28 mouse cellular contexts compared by ENCODE assay signal in the genomic region with DNA sequence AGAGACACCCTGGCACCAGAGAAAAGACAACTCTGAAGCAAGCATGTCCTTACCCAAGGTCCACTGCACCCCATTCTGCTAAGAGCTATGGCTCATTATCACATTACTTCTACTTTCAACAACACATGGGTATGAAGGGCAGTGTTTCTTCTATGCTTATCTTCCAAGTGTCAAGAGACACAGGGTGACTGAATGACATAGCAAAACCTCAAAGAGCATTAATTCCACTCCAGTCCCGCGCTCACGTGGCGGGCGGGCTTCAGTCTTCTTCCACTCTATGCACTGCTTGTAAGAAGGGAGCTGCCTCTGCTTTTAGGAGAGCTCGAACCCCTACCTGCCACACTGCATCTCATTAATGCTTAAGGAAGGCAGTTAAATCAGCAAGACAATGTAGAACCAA. TPM values are rescaled to one million over a fixed set of nuclear protein-coding genes. Genes with fewer than 3 reads are reported as not detected.
DNase-seq lines count a peak whose midpoint lies in the region; ATAC-seq and TF ChIP-seq lines count a peak whose summit lies in the region.
"Had no signal": no experiment of that assay in that cellular context is flagged by ENCODE, and none has a peak within 500 bp of the region (broad histone marks: within the 10 kb centered on the region; RNA-seq: fewer than 3 reads in every experiment).

No protein-coding gene starts in this region.

- H3K9me3 ChIP-seq in megakaryocyte, embryonic 14.5 days: no peaks in the 10 kb centered on the region
- H3K9me3 ChIP-seq in liver, embryonic 12.5 days (replicated peaks): no peaks in the 10 kb centered on the region
- H3K9me3 ChIP-seq in kidney, embryonic 14.5 days (ENCODE audit: control insufficient read depth, low read length): no peaks in the 10 kb centered on the region
- H3K9me3 ChIP-seq: embryonic facial prominence, embryonic 12.5 days; forebrain, embryonic 13.5 days; hindbrain, embryonic 10.5 days; intestine, embryonic 15.5 days; limb, embryonic 15.5 days; midbrain, embryonic 12.5 days had no signal

- ATAC-seq in megakaryocyte, adult 5-6 weeks (ENCODE audit: poor library complexity, severe bottlenecking): no peak
- ATAC-seq in common myeloid progenitor, adult 5-6 weeks (replicated peaks; ENCODE audit: low read depth, poor library complexity, severe bottlenecking): peak; percentile 72; the same call in 1 of the 2 replicates
- peak; percentile 80 for ATAC-seq in liver, embryonic 12.5 days
- ATAC-seq in megakaryocyte progenitor cell, adult 5-6 weeks (replicated peaks; ENCODE audit: poor library complexity): peak; percentile 74
- ATAC-seq in kidney, embryonic 14.5 days (ENCODE audit: low FRiP score, low TSS enrichment): no peak
- ATAC-seq: forebrain, embryonic 13.5 days; hindbrain, embryonic 16.5 days; intestine, embryonic 15.5 days had no signal

- no peak for TF ChIP-seq POLR2A in kidney, adult 2 months (IDR thresholded peaks at IDR 0.05; ENCODE audit: low read depth, low read length)

- no peak for TF ChIP-seq CTCF in kidney, adult 2 months (conservative IDR thresholded peaks at IDR 0.05; ENCODE audit: insufficient read depth, insufficient read length, low read depth, low read length)

- H3K4me2 ChIP-seq in liver, embryonic 12.5 days: peak overlapping the region; percentile 44
- no peak overlapping the region for H3K4me2 ChIP-seq in kidney, embryonic 14.5 days (replicated peaks; ENCODE audit: low read depth, low read length)
- H3K4me2 ChIP-seq: embryonic facial prominence, embryonic 12.5 days; forebrain, embryonic 13.5 days; intestine, embryonic 15.5 days; limb, embryonic 15.5 days; midbrain, embryonic 12.5 days had no signal

- H3K9ac ChIP-seq in liver, embryonic 12.5 days: no peak overlapping the region
- H3K9ac ChIP-seq in kidney, embryonic 14.5 days (ENCODE audit: low read depth, low read length): no peak overlapping the region
- H3K9ac ChIP-seq: embryonic facial prominence, embryonic 12.5 days; forebrain, embryonic 13.5 days; intestine, embryonic 15.5 days; limb, embryonic 15.5 days; midbrain, embryonic 12.5 days had no signal

- peak overlapping the region; percentile 6 for H3K4me3 ChIP-seq in megakaryocyte, embryonic 14.5 days (replicated peaks)
- no peak overlapping the region for H3K4me3 ChIP-seq in liver, embryonic 12.5 days
- no peak overlapping the region for H3K4me3 ChIP-seq in kidney, embryonic 14.5 days (ENCODE audit: low read length)
- no peak overlapping the region for H3K4me3 ChIP-seq in kidney, adult 2 months (ENCODE audit: insufficient read depth, low read depth, low read length)
- H3K4me3 ChIP-seq: embryonic facial prominence, embryonic 12.5 days; erythroblast, embryonic 14.5 days; forebrain, embryonic 13.5 days; hindbrain, embryonic 10.5 days; intestine, embryonic 15.5 days; left cerebral cortex, adult 2 months; limb, embryonic 15.5 days; midbrain, embryonic 12.5 days had no signal

- H3K27me3 ChIP-seq in megakaryocyte, embryonic 14.5 days (replicated peaks): no peaks in the 10 kb centered on the region
- H3K27me3 ChIP-seq in liver, embryonic 12.5 days (replicated peaks): no peaks in the 10 kb centered on the region
- no peaks in the 10 kb centered on the region for H3K27me3 ChIP-seq in kidney, embryonic 14.5 days (ENCODE audit: control insufficient read depth, insufficient read depth, low read length)
- H3K27me3 ChIP-seq in kidney, adult 2 months (replicated peaks; ENCODE audit: control insufficient read depth, insufficient read depth, low read length): no peaks in the 10 kb centered on the region
- H3K27me3 ChIP-seq: embryonic facial prominence, embryonic 12.5 days; forebrain, embryonic 13.5 days; intestine, embryonic 15.5 days; limb, embryonic 15.5 days; midbrain, embryonic 12.5 days had no signal

- H3K36me3 ChIP-seq in megakaryocyte, embryonic 14.5 days (replicated peaks; ENCODE audit: low read length): peaks cover 61% of the 10 kb centered on the region
- peaks cover 77% of the 10 kb centered on the region for H3K36me3 ChIP-seq in liver, embryonic 12.5 days
- peaks cover 49% of the 10 kb centered on the region for H3K36me3 ChIP-seq in kidney, embryonic 14.5 days (ENCODE audit: control insufficient read depth, insufficient read depth, low read length)
- peaks cover 10% of the 10 kb centered on the region for H3K36me3 ChIP-seq in kidney, adult 2 months (ENCODE audit: control insufficient read depth, insufficient read depth, low read length)

- H3K4me1 ChIP-seq in megakaryocyte, embryonic 14.5 days: peaks cover 42% of the 10 kb centered on the region
- H3K4me1 ChIP-seq in liver, embryonic 12.5 days: peaks cover 49% of the 10 kb centered on the region
- H3K4me1 ChIP-seq in kidney, embryonic 14.5 days (ENCODE audit: control insufficient read depth, insufficient read depth, low read length): peaks cover 4% of the 10 kb centered on the region
- peaks cover 9% of the 10 kb centered on the region for H3K4me1 ChIP-seq in kidney, adult 2 months (ENCODE audit: control insufficient read depth, insufficient read depth, low read length)

- no peak for DNase-seq in kidney, adult 2 months
- no peak for DNase-seq in kidney, adult 18-20 months
- DNase-seq: adrenal gland, postnatal 25 days; cerebellum, adult 11-12 months; cerebellum, postnatal 10 days; gastrocnemius, postnatal 36 days; kidney, postnatal 4 days; layer of hippocampus, adult 9-11 months; left cerebral cortex, postnatal 4 days; lung, postnatal 4 days; right cerebral cortex, postnatal 14 days had no signal

- H3K27ac ChIP-seq in liver, embryonic 12.5 days: peak overlapping the region; percentile 66; the same call in 1 of the 2 replicates
- H3K27ac ChIP-seq in kidney, embryonic 14.5 days (ENCODE audit: low read depth, low read length): no peak overlapping the region
- no peak overlapping the region for H3K27ac ChIP-seq in kidney, adult 2 months (ENCODE audit: insufficient read depth, low read depth, low read length)
- H3K27ac ChIP-seq: embryonic facial prominence, embryonic 12.5 days; forebrain, embryonic 13.5 days; hindbrain, embryonic 10.5 days; intestine, embryonic 15.5 days; left cerebral cortex, adult 2 months; limb, embryonic 15.5 days; midbrain, embryonic 12.5 days; stomach, postnatal 0 days had no signal

- WGBS in liver, embryonic 12.5 days (ENCODE audit: insufficient replicate concordance): 21% methylated on average over 6 of the region's 6 CpGs
- 82% methylated on average over 6 of the region's 6 CpGs for WGBS in kidney, embryonic 14.5 days
- WGBS in kidney, adult 2 months: 89% methylated on average over 6 of the region's 6 CpGs

RNA-seq across cellular contexts. Expression of a gene that starts 6.4 kb away (rescaled TPM):
- polyA plus RNA-seq in megakaryocyte, embryonic 14.5 days (2012; ENCODE audit: insufficient read depth, low replicate concordance): 0.55 TPM in 1 of 2 replicates, not detected in the other
- 76.1 and 87.3 TPM in 2 replicates for total RNA-seq in megakaryocyte, adult 5-6 weeks (2015)
- 88.7 and 89.0 TPM in 2 replicates for total RNA-seq in megakaryocyte, adult 5-6 weeks (2017)
- total RNA-seq in common myeloid progenitor, adult 5-6 weeks (2017): 79.2 and 94.4 TPM in 2 replicates
- polyA plus RNA-seq in liver, embryonic 12.5 days (2016; fragmentation: Nextera tagmentation; extraction: Ambion mirVana): 49.6 and 55.3 TPM in 2 replicates
- total RNA-seq in megakaryocyte progenitor cell, adult 5-6 weeks (2015): 68.2 and 70.6 TPM in 2 replicates
- 78.9 and 87.3 TPM in 2 replicates for total RNA-seq in megakaryocyte progenitor cell, adult 5-6 weeks (2017)
- polyA plus RNA-seq in kidney, embryonic 14.5 days (2014; fragmentation: Nextera tagmentation; extraction: Ambion mirVana): 53.8 and 89.9 TPM in 2 replicates
- 14.4 and 20.7 TPM in 2 replicates for polyA plus RNA-seq in kidney, adult 2 months (2012; rRNA removed)

RNA-seq across cellular contexts. Expression of a gene that starts 16.3 kb away (rescaled TPM):
- polyA plus RNA-seq in megakaryocyte, embryonic 14.5 days (2012; ENCODE audit: insufficient read depth, low replicate concordance): 8.3 and 14.0 TPM in 2 replicates
- total RNA-seq in megakaryocyte, adult 5-6 weeks (2015): 27.7 and 30.3 TPM in 2 replicates
- 25.7 and 29.7 TPM in 2 replicates for total RNA-seq in megakaryocyte, adult 5-6 weeks (2017)
- total RNA-seq in common myeloid progenitor, adult 5-6 weeks (2017): 11.5 and 21.0 TPM in 2 replicates
- polyA plus RNA-seq in liver, embryonic 12.5 days (2016; fragmentation: Nextera tagmentation; extraction: Ambion mirVana): 20.6 and 21.7 TPM in 2 replicates
- total RNA-seq in megakaryocyte progenitor cell, adult 5-6 weeks (2015): 19.0 and 31.0 TPM in 2 replicates
- 18.4 and 19.0 TPM in 2 replicates for total RNA-seq in megakaryocyte progenitor cell, adult 5-6 weeks (2017)
- polyA plus RNA-seq in kidney, embryonic 14.5 days (2014; fragmentation: Nextera tagmentation; extraction: Ambion mirVana): 30.6 and 38.6 TPM in 2 replicates
- polyA plus RNA-seq in kidney, adult 2 months (2012; rRNA removed): 33.0 and 35.9 TPM in 2 replicates

RNA-seq across cellular contexts. Expression of a gene that starts 27.4 kb away (rescaled TPM):
- 61.4 and 90.6 TPM in 2 replicates for polyA plus RNA-seq in megakaryocyte, embryonic 14.5 days (2012; ENCODE audit: insufficient read depth, low replicate concordance)
- total RNA-seq in megakaryocyte, adult 5-6 weeks (2015): 100 and 109 TPM in 2 replicates
- 55.4 and 60.2 TPM in 2 replicates for total RNA-seq in megakaryocyte, adult 5-6 weeks (2017)
- total RNA-seq in common myeloid progenitor, adult 5-6 weeks (2017): 70.5 and 81.4 TPM in 2 replicates
- 109 and 116 TPM in 2 replicates for polyA plus RNA-seq in liver, embryonic 12.5 days (2016; fragmentation: Nextera tagmentation; extraction: Ambion mirVana)
- 125 and 128 TPM in 2 replicates for total RNA-seq in megakaryocyte progenitor cell, adult 5-6 weeks (2015)
- 59.5 and 62.4 TPM in 2 replicates for total RNA-seq in megakaryocyte progenitor cell, adult 5-6 weeks (2017)
- 206 and 209 TPM in 2 replicates for polyA plus RNA-seq in kidney, embryonic 14.5 days (2014; fragmentation: Nextera tagmentation; extraction: Ambion mirVana)
- 66.1 and 71.4 TPM in 2 replicates for polyA plus RNA-seq in kidney, adult 2 months (2012; rRNA removed)

RNA-seq across cellular contexts. Expression of a gene that starts 55.3 kb away (rescaled TPM):
- polyA plus RNA-seq in megakaryocyte, embryonic 14.5 days (2012; ENCODE audit: insufficient read depth, low replicate concordance): 2.2 TPM in 1 of 2 replicates, not detected in the other
- 87.6 and 98.3 TPM in 2 replicates for total RNA-seq in megakaryocyte, adult 5-6 weeks (2015)
- 83.9 and 94.2 TPM in 2 replicates for total RNA-seq in megakaryocyte, adult 5-6 weeks (2017)
- 22.3 and 30.2 TPM in 2 replicates for total RNA-seq in common myeloid progenitor, adult 5-6 weeks (2017)
- 98.8 and 99.0 TPM in 2 replicates for polyA plus RNA-seq in liver, embryonic 12.5 days (2016; fragmentation: Nextera tagmentation; extraction: Ambion mirVana)
- total RNA-seq in megakaryocyte progenitor cell, adult 5-6 weeks (2015): 36.0 and 47.6 TPM in 2 replicates
- total RNA-seq in megakaryocyte progenitor cell, adult 5-6 weeks (2017): 37.8 and 54.2 TPM in 2 replicates
- polyA plus RNA-seq in kidney, embryonic 14.5 days (2014; fragmentation: Nextera tagmentation; extraction: Ambion mirVana): 48.1 and 63.2 TPM in 2 replicates
- polyA plus RNA-seq in kidney, adult 2 months (2012; rRNA removed): 0.31 and 0.57 TPM in 2 replicates
- total RNA-seq: gastrocnemius, adult 18-20 months had no signal

Comparison
In these comparisons a context has a peak if more than half of its experiments do, and no peak if none do; other contexts are left out.
1. ATAC-seq: peak in common myeloid progenitor, adult 5-6 weeks (single experiment), liver, embryonic 12.5 days (single experiment) and megakaryocyte progenitor cell, adult 5-6 weeks (single experiment); none in megakaryocyte, adult 5-6 weeks (single experiment) and kidney, embryonic 14.5 days (single experiment).